Mouse (Mus musculus): Measurements from ENCODE around the gene Phlpp2. TPM values are rescaled to one million over a fixed set of nuclear protein-coding genes. Genes with fewer than 3 reads are reported as not detected.

Gene Phlpp2
- total and polyA plus RNA-seq, 2 experiments: 0.92 to 1.2 TPM

- peak; percentile 89 for DNase-seq (ENCODE audit: extremely low read depth, low read depth, low spot score)
- Histone ChIP-seq H3K4me1 (ENCODE audit: control insufficient read depth, insufficient read depth, low read length) (peaks cover 10% of the 10 kb centered on the region), H3K36me3 (ENCODE audit: control insufficient read depth, insufficient read depth, low read length) (no peaks in the 10 kb centered on the region), H3K27me3 (ENCODE audit: control insufficient read depth, insufficient read depth, low read length) (no peaks in the 10 kb centered on the region), H3K79me2 (ENCODE audit: control insufficient read depth, insufficient read depth, low read length) (no peaks in the 10 kb centered on the region), H3K9ac (ENCODE audit: low read depth, low read length) (peak overlapping the region; percentile 63), H3K27ac (replicated peaks; ENCODE audit: insufficient read depth, low read depth, low read length) (0 out of 2 replicates have a peak overlapping the region, but pooled peaks have one; percentile 6), H3K4me3 (ENCODE audit: insufficient read depth, low read depth, low read length) (no peak overlapping the region)
- 2% methylated on average over 9 of the region's 9 CpGs for WGBS
- TF ChIP-seq POLR2A (IDR thresholded peaks at IDR 0.05; ENCODE audit: extremely low read depth, insufficient read depth, low read length): no peak
- TF ChIP-seq CTCF (IDR thresholded peaks at IDR 0.05; ENCODE audit: low read depth, low read length): peak; percentile 72
Observed at GRCm38 (mm10) chr8:109970323-109970722, 102.0 kb downstream of the Phlpp2 start.

GRCm38 (mm10) chr8:109972901-109973300, 104.6 kb downstream of the Phlpp2 start:
- Histone ChIP-seq H3K4me3 (ENCODE audit: insufficient read depth, low read depth, low read length) (no peak overlapping the region), H3K4me1 (ENCODE audit: control insufficient read depth, insufficient read depth, low read length) (peaks cover 10% of the 10 kb centered on the region), H3K27ac (replicated peaks; ENCODE audit: insufficient read depth, low read depth, low read length) (peak overlapping the region; percentile 83), H3K36me3 (ENCODE audit: control insufficient read depth, insufficient read depth, low read length) (no peaks in the 10 kb centered on the region), H3K9ac (ENCODE audit: low read depth, low read length) (no peak overlapping the region), H3K79me2 (ENCODE audit: control insufficient read depth, insufficient read depth, low read length) (no peaks in the 10 kb centered on the region), H3K27me3 (ENCODE audit: control insufficient read depth, insufficient read depth, low read length) (no peaks in the 10 kb centered on the region)
- 18% methylated on average over 4 of the region's 4 CpGs for WGBS
- DNase-seq (ENCODE audit: extremely low read depth, low read depth, low spot score): peak; percentile 97
- TF ChIP-seq POLR2A (IDR thresholded peaks at IDR 0.05; ENCODE audit: extremely low read depth, insufficient read depth, low read length): no peak
- TF ChIP-seq CTCF (IDR thresholded peaks at IDR 0.05; ENCODE audit: low read depth, low read length): no peak

GRCm38 (mm10) chr8:109979339-109979738, 111.0 kb downstream of the Phlpp2 start:
- H3K4me1 ChIP-seq (ENCODE audit: control insufficient read depth, insufficient read depth, low read length): peaks cover 18% of the 10 kb centered on the region
- no peaks in the 10 kb centered on the region for H3K36me3 ChIP-seq (ENCODE audit: control insufficient read depth, insufficient read depth, low read length)
- H3K27ac ChIP-seq (replicated peaks; ENCODE audit: insufficient read depth, low read depth, low read length): peak overlapping the region; percentile 82
- H3K4me3 ChIP-seq (ENCODE audit: insufficient read depth, low read depth, low read length): no peak overlapping the region
- H3K27me3 ChIP-seq (ENCODE audit: control insufficient read depth, insufficient read depth, low read length): no peaks in the 10 kb centered on the region
- TF ChIP-seq CTCF (IDR thresholded peaks at IDR 0.05; ENCODE audit: low read depth, low read length) (no peak), POLR2A (IDR thresholded peaks at IDR 0.05; ENCODE audit: extremely low read depth, insufficient read depth, low read length) (no peak)
- H3K79me2 ChIP-seq (ENCODE audit: control insufficient read depth, insufficient read depth, low read length): no peaks in the 10 kb centered on the region
- H3K9ac ChIP-seq (ENCODE audit: low read depth, low read length): no peak overlapping the region
- peak; percentile 99 for DNase-seq (ENCODE audit: extremely low read depth, low read depth, low spot score)
- 18% methylated on average over 6 of the region's 6 CpGs for WGBS

- WGBS: 34% methylated on average over 15 of the region's 15 CpGs
- Histone ChIP-seq H3K27me3 (ENCODE audit: control insufficient read depth, insufficient read depth, low read length) (no peaks in the 10 kb centered on the region), H3K9ac (ENCODE audit: low read depth, low read length) (peak overlapping the region; percentile 35; the same call in 1 of the 2 replicates), H3K27ac (replicated peaks; ENCODE audit: insufficient read depth, low read depth, low read length) (peak overlapping the region; percentile 85), H3K36me3 (ENCODE audit: control insufficient read depth, insufficient read depth, low read length) (no peaks in the 10 kb centered on the region), H3K4me3 (ENCODE audit: insufficient read depth, low read depth, low read length) (no peak overlapping the region), H3K79me2 (ENCODE audit: control insufficient read depth, insufficient read depth, low read length) (no peaks in the 10 kb centered on the region), H3K4me1 (ENCODE audit: control insufficient read depth, insufficient read depth, low read length) (peaks cover 30% of the 10 kb centered on the region)
- TF ChIP-seq POLR2A (IDR thresholded peaks at IDR 0.05; ENCODE audit: extremely low read depth, insufficient read depth, low read length) (no peak), CTCF (IDR thresholded peaks at IDR 0.05; ENCODE audit: low read depth, low read length) (no peak)
- DNase-seq (ENCODE audit: extremely low read depth, low read depth, low spot score): peak; percentile 94
Observed at GRCm38 (mm10) chr8:109982386-109983105, 114.2 kb downstream of the Phlpp2 start.

GRCm38 (mm10) chr8:109983944-109984343, 115.6 kb downstream of the Phlpp2 start:
- no peak overlapping the region for H3K9ac ChIP-seq (ENCODE audit: low read depth, low read length)
- 10% methylated on average over 5 of the region's 5 CpGs for WGBS
- no peak overlapping the region for H3K4me3 ChIP-seq (ENCODE audit: insufficient read depth, low read depth, low read length)
- peaks cover 32% of the 10 kb centered on the region for H3K4me1 ChIP-seq (ENCODE audit: control insufficient read depth, insufficient read depth, low read length)
- peak overlapping the region; percentile 91 for H3K27ac ChIP-seq (replicated peaks; ENCODE audit: insufficient read depth, low read depth, low read length)
- H3K79me2 ChIP-seq (ENCODE audit: control insufficient read depth, insufficient read depth, low read length): no peaks in the 10 kb centered on the region
- H3K36me3 ChIP-seq (ENCODE audit: control insufficient read depth, insufficient read depth, low read length): no peaks in the 10 kb centered on the region
- TF ChIP-seq POLR2A (IDR thresholded peaks at IDR 0.05; ENCODE audit: extremely low read depth, insufficient read depth, low read length): no peak
- TF ChIP-seq CTCF (IDR thresholded peaks at IDR 0.05; ENCODE audit: low read depth, low read length): no peak
- no peaks in the 10 kb centered on the region for H3K27me3 ChIP-seq (ENCODE audit: control insufficient read depth, insufficient read depth, low read length)
- peak; percentile 97 for DNase-seq (ENCODE audit: extremely low read depth, low read depth, low spot score)

- H3K27me3 ChIP-seq (ENCODE audit: control insufficient read depth, insufficient read depth, low read length): no peaks in the 10 kb centered on the region
- H3K27ac ChIP-seq (replicated peaks; ENCODE audit: insufficient read depth, low read depth, low read length): peak overlapping the region; percentile 87
- no peak overlapping the region for H3K9ac ChIP-seq (ENCODE audit: low read depth, low read length)
- H3K4me3 ChIP-seq (ENCODE audit: insufficient read depth, low read depth, low read length): no peak overlapping the region
- H3K4me1 ChIP-seq (ENCODE audit: control insufficient read depth, insufficient read depth, low read length): peaks cover 34% of the 10 kb centered on the region
- H3K36me3 ChIP-seq (ENCODE audit: control insufficient read depth, insufficient read depth, low read length): peaks cover 4% of the 10 kb centered on the region
- 0 out of 2 replicates have a peak, but pooled peaks cover 3% of the 10 kb centered on the region for H3K79me2 ChIP-seq (ENCODE audit: control insufficient read depth, insufficient read depth, low read length)
- 14% methylated on average over 7 of the region's 7 CpGs for WGBS
- peak; percentile 99 for DNase-seq (ENCODE audit: extremely low read depth, low read depth, low spot score)
- TF ChIP-seq POLR2A (IDR thresholded peaks at IDR 0.05; ENCODE audit: extremely low read depth, insufficient read depth, low read length) (no peak), CTCF (IDR thresholded peaks at IDR 0.05; ENCODE audit: low read depth, low read length) (no peak)
Observed at GRCm38 (mm10) chr8:109986384-109986783, 118.0 kb downstream of the Phlpp2 start.
